Mouse (Mus musculus): ENCODE measurements at regions not wholly inside any gene's neighbourhood (a gene's known extent, or its start where the extent isn't known, plus 50 kb on each side); places are given as distances from the start of the nearest gene placed in this dataset.

DNA sequence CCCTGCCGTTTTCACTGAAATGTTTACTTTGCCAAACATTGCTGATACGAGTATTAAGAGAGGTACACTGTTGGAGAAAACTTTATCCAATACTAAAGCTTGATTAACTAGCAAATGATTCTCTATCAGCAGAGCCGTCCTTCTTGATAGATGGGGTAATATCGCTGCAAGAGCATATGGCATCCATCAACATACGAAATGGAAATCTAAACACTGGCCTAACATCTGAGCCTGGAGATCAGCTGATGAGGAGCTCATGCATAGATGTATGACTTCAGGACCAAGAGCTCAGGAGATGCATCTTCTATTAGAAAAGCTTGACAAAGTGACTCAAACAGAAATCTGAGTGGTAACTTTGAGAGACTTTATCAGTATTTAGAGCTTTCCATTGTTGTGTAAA lies 666.5 kb downstream of the Defb40 start:
- no peak for DNase-seq

DNA sequence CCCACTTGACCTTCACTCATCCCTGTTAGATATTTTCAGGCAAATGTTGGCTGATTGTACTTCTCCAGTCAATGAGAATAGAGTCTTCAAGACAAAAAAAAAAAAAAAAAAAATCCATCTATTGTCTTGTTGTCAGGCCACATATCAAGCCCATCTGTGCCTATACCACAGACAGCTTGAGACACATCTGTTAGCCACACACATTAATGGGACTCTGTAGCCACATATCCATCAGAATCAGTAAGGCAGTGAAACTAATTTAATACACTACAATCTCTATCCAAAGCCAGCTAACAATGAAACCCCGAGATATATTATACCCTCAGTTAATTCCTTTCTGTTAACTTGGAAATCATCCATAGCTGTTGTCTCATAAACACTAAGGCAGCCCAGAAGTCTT lies 667.1 kb downstream of the Defb40 start:
- DNase-seq: no peak

DNA sequence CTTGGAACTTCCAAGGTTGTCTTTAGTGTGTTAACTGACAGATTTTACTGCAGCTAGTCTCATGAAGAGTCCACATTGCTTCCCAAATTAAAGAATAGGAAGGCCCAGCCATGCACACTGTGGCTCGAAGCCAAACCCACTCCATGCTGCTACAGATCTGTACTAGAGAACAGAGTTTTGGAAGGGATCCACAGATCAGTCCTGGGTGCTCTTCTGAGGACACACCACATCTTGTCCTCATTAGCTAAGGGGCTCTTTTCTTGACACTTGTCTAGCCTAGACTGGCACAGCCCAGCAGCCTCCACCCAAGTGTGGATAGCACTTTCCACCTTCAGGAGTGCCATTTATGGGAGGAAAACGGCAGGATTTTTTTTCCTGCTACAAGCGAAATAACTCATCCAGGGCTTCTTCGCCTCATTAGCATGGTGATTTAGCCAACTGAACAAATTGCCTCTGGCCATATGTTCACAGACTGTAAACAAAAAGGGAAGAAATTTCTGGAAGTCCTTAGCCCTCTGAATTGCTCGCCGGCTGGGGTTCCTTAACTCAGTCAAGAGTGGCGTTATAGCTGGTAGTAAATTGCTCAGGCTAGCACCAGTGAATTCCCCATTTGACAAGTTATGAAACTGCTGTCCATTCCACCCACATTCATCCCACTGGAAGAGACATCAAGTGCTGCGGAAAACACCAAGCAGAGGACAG lies 690.4 kb downstream of the Defb40 start:
- no peak for DNase-seq

DNA sequence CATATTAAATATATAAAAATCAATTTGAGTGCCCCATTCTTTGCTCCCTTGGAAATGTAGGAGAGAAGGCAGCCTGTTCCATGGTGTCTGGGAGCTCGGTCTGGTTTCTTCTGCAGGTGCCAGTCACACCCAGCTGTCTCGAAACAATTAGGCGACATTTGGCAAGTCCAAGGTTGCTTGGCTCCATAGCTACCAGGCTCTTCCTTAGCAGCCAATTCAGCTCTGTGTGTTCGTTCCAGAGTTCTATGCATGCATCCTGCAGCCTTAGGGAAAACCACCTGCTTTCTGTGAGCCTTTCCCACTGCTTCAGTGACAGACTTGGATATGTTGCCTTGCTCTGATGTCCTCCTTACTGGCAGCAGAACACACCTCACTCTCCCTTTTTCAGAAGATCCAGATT lies 698.1 kb downstream of the Defb40 start:
- no peak for DNase-seq

DNA sequence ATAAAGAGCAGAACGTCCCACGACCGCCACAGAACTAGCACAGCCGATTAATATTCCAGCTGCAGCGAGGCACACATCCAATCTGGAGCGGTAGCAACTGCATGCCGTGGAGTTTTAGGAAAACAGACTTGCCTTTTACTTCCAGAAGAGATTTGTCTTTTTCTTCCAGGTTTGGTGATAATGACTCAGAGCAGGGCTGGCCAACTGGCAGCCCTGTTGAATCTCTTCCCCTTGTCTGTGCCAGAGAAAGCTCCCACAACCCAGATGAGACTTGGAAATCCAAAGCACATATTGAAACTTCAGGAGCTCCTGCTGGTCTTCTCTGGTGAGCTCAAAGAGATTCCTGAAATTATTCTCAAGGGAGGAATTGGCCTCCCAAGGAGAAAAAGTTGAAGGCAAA lies 709.8 kb downstream of the Defb40 start:
- no peak for DNase-seq

DNA sequence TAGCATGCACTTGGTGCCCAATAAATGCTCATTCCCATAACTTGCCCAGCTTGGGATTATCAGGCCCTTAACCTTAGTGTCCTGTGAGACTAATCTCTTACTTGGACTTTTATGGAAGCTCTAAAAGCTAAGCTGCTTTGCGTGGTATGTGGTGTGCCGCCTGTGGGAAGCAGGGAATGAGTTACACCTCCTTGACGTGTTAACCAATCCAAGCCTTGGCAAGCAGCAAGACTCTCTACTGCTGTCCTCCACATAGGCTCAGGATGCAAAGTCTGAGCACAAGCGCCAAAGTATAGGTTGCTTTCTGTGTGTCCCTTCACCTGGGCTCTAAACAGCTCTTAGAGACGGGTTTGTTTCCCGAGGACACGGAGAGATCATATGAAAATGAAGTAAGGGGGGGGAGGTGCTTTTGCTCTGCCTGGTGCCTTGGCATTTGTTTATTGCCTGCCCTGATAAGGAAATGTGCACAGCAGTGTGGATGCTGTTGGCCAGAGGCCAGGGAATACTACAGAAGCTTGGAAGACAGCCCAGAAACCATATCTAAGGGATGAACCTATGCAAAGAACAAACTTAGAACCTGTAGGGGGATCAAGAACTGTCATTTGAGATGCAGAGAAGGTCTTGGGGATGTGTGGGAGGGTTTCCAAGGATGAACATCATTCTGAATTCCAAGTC lies 719.6 kb downstream of the Defb40 start:
- DNase-seq: no peak

DNA sequence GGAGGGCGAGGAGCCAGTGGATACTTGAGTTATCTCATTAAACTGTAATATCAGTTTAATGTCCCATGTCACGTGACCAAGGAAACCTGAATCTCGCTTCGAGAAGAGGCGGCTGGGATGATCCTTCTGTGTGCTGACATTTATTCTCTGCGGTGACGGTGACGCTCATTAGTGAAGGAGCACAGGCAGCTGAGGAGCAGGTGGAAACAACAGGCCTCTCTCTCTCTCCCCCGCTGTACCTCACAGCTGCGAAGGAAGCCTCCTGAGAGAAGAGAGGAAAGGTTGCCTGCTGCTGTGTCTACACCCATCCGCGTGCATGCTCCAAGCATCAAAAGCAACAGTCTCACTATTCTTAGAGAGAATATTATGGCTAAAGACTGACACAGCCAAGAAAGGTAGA lies 731.8 kb downstream of the Defb40 start:
- DNase-seq: no peak

DNA sequence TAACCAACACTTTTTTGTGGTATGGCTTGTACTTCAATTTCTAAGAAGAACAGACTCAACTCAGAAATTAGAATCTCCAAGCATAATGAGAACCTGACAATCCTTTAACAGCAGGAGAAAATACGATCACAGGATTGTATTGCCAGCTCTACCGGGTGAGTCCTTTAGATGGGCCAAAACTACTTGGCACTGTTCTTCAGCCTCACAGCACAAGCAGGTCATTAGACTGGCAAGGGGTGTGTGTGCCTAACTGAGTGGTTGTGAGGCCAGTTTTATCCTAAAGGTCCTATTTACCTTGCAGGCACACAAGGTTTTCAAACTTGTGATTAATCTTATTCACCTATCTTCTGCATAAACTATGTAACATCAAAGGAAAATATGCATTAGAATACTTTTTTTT lies 760.5 kb downstream of the Defb40 start:
- DNase-seq: no peak

DNA sequence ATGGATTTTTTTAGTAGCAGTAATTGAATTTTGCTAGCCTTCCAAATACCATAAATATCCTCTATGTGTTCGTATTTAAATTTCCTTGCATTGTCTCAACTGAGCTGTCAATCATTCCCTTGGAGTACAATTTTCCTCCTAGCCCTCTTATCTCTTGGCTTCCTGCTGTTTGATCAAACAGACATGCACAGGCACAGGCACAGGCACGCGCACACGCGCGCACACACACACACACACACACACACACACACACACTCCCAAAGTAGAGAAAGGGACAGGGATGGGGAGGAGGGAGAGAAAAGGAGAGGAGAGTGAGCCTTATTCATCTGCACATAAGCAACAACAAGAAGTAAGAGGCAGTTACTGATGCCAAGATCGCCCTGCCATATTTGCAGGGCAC lies 760.9 kb downstream of the Defb40 start:
- no peak for DNase-seq

DNA sequence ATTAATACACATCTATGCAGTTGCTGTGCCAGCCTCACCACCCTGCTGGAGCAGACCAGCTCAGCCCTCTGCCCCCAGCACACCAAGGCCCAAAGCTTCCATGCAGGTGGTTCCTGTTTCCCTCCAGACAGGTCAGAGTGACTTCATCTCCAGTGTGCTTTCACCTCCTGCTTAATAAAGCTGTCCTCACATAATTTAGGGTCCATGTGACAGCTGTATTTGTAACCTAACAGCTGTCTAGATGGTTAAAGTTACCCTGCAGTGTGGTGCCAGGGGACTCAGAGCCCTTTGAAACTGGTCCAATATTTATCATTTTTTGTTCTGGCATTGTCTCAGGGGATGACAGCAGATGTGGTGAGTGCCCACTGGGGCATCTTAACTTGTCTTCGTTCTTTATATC lies 761.5 kb downstream of the Defb40 start:
- DNase-seq: no peak

DNA sequence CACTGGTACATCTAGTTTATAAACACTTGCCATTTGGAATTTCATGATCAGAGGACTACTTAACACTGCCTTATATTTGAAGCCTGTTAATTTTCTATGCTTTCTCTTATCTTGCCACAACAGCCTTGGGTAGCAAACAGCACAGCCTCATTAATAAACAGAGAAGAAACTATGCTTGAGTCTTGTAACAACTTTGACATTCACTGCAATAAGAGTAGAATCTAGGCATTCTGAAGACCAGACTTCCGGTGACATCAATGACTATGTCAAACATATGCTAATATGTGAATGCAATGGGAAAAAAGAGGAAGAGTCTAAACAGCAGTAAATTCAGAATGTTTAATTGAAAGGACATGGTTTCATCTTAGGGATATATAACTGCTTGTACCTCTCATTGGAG lies 768.0 kb downstream of the Defb40 start:
- no peak for DNase-seq

DNA sequence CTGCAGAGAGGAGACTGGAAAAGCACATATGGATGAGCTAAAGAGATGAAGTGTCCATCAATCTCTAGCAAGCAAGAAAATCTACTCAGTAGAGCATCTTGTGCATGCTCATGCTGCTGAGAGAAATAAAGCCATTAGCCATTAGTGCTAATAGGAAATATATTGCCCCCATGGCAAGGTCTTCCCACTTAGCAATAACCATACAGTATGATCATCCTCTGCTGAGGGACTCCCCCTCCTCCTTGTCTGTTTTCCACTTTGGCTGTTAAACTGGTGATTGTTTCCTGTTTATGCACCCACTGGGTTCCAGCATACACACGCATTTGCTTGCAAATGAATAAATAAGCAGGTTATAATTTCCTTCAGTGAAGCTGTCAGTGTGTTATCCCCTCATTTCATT lies 769.4 kb downstream of the Defb40 start:
- no peak for DNase-seq

DNA sequence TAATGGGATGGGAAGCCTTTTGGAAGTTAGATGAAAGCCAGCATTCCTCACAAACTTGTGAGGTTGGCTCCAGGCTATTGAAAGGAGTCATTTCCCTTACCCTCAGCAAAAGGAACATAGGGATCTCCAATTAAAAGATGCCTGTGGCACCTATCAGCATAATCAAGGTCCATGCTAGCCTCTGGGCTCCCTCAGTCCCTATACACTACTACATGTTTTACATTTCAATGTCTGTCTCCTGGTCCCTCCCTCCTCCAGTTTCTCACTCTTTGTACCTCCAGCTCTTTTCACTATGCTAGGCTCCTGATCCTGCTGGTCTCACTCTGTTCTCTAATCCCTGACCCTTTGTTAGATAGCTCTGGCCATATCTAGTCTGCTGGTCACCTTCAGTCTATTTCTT lies 790.6 kb downstream of the Defb40 start:
- DNase-seq: no peak

DNA sequence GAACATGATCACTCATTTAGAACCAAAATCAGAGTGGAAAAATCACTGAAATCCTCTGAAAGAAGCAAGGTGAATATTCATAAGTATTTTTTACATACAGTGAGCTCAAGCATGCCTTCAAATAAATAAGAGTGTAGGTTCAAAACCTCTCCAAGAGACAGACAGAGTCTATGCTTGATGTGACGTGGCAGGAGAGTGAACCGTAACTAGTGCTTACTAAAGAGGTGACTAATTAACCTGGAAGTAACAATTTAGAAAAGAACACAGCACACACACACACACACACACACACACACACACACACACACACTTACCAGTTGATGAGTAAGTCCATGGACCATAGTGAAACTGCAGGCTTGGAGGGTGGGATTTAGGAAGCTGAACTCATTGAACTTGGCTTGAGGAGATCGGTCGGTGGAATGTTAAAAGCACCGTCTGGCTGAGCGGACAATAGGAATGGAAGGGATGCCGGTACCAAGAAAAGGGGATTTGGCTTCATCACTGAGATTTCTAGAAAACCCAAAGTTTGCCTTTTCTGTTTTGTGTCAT lies 802.4 kb downstream of the Defb40 start:
- no peak for DNase-seq

DNA sequence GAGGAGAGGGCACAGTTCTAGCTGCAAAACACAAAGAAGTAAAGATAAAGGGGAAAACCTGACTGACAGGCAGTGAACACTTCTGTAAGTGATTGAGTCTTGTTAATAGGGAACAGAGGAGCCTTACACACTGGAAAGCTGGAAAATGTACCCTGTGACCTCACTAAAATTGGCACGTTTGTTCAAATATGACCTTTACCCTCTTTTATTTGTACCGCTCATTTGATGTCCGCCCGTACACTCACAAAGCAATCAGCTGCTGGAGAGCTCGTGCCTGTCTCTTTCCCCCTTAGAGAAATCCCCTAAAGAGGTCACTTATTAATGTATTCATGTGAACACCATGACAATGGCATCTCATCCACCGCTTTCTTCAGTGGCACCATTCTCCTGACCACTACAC lies 819.4 kb downstream of the Defb40 start:
- DNase-seq: no peak

DNA sequence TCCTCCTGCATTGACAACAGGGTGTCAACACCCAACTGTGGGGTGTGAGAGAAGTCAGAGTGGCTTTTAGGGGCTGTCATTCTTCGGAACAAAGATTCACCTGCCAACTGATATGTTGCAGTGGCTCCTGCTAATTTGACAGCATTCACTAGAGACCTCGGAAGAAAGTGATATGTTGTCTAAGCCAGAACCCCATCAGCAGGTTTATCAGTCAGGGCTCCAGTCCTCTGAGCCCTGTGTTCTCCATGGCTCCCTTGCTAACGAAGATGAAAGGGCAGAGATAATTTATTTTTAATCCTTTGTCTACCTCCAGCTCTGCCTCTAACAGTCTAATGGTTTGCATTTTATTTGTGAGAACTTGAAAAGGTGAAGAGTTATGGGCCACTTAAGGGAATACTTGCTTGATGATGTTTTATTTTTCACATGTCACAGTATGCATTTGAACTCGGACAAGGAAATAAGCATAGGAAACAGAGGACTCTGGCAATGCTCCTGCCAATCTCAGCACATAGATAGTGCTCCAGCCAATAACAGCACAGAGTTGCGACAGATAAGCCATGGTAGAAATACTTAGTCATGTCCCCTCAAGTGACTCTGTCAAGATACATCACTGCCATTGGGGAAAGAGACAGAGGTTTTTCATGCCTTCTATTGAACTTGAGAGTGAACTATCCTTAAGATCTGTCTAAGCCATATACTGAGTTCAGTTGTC lies 862.6 kb downstream of the Defb40 start:
- no peak for DNase-seq

DNA sequence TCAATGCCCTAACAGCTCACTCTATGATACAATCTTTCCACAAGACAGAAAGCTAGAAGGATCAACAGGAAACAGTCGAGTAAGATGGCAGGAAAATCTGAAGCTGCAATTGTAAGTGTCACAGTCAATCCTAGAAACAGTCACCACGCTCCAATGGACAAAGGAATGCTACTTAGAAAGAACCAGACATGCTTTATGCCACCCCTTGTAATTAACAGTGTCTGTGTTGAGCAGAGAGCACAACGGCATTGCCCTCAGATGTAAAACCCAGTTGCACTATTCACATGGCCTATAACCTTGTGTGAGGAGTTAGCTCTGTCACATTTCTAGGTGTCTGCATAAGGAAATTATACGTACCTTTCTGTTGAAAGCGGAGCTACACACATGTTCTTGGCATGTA lies 864.8 kb downstream of the Defb40 start:
- no peak for DNase-seq

DNA sequence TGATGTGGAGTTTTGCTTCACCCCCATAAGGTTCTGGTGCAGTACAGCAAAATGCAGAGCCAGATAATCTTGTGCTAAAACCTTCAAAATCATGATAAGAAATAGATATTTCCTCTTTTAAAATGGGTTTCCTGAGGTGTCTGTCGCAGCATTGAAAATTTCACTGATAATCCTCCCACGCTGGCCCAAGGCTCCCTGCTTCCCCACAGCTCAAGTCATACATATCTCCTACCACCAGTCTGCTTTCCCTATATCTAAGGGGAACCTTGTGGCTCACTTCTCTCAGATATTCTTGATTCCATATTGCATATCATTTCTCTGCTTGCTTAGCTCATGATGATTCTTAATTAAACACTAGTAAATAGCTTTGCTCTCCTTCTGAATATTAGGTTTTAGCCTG lies 868.6 kb downstream of the Defb40 start:
- no peak for DNase-seq

DNA sequence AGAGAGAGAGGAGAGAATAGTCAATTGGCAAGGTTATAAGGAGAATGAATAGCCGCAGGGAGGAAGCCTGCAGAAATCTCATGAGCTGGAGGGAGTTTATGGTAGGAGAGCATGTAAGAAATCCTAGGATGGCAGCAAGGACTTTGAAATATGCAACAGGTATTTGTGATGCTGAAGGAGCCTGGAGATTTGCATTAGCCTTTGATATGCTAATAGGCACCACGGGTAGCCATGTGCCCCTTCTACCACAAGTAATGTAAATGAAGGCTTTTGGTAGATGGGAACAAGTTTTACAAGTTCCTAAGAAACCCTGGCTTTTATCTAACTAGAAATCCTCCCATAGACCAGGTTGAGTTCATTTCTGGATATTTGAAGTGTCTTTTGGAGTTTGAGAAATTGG lies 871.2 kb downstream of the Defb40 start:
- DNase-seq: no peak

DNA sequence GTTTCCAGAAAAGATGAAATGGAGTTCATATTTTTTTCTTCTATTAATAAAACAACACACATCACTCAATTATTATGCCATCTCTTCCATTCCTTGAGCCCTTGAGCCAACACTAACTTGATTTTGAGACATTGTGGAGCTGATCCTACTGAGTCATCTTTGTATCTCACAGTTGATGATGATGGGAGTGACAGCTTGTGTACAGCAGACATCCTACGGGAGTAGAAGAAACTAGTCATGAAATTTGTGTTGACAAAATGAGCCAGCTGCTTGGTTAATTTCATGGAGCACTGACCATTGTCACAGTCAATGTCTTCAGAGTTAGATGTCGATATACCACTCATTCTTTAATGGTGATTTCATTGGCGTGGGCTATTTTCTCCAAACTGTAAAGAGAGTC lies 912.6 kb downstream of the Defb40 start:
- DNase-seq: no peak

DNA sequence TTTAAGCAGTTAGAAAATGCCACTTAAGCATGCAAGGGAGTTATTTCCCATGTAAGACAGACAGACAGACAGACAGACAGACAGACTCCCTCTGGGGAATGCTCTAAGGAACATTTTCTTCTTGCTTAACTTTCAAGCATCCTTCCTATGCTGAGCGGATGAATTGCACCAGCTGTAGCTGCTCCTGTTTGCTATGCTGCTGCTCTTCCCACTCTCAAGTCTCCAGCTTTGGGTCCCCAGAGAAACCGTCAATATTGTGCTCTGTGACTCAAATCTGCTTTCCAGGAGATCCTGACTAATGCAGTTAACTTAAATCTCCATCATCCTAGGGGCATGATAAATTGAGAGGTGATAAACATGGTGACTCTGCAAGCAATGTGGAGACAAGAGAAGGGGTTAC lies 918.5 kb downstream of the Defb40 start:
- DNase-seq: no peak

DNA sequence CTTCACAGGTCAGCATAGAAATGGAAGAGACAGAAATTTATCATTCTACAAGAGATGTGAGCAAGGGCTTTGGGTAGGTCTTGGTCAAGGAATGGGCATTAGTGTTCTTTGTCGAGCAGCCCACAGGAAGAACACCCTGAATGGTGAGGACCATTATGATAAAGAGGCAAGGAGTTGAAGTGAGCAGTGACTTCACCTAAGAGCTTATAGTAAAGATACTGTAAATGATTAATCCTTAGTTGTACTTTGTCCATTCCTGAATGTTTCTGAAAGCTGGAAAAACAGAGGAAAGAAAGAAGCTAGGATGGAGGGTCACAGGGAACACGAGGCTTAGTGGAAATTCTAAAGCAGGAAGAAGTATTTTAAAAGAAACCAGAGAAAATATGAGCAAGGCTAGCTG lies 956.9 kb downstream of the Defb40 start:
- DNase-seq: no peak

DNA sequence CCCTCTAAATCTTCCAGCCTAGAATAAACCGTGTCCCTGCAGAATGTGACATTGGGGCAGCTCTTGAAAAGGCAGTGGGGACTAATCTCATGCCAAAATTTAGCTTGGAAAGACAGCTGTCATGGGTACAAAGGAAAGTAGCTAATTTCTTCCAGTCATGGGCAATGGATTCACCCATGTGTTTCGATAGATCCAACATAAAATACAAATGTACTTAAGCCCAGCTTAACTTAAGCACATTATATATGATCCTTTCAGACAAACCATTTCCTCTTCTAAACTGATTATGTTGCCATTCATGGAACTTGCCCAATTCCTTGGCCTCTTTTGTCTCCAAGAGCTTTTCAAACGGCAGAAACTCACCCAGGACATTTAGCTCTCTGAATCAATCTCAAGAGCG lies 970.5 kb downstream of the Defb40 start:
- no peak for DNase-seq

DNA sequence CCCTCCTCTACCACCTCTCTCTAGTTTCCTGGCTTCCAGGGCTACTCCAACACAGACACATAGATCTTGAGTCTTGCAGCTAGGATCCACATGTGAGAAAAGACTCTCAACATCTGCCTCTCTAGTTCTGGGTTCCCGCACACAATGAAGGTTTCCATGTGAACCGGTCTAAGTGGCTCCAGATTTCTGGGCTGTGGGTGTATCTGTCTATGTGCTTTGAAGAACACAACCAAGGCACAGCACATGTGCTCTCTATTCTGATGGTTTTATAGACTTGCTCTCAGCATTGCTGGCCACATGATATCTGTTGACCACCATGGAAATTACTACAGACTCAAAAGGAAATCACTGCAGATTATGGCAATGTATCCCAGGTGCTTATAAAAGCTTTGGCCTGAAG lies 972.4 kb downstream of the Defb40 start:
- DNase-seq: no peak

All from cerebellum, adult 9-11 months (tissue).